Mouse (Mus musculus) c-Kit-positive CD71-negative TER-119-negative erythroid progenitor cells, embryonic 14.5 days (primary cell): ENCODE measurements at regions not wholly inside any gene's neighbourhood (a gene's known extent, or its start where the extent isn't known, plus 50 kb on each side); places are given as distances from the start of the nearest gene placed in this dataset.
"Not testable (repeated sequence)": the region's sequence is repeated elsewhere in the genome, so short reads cannot be mapped to it uniquely, and the experiment has no call there.

Experiments used
- DNase-seq: peaks from one replicate; pipeline ENCODE4 v3.0.0-alpha.2; 2013; ENCODE audit warnings: low read depth

- no peak for DNase-seq
Measured at GRCm38 (mm10) chr8:39218716-39219115, 1456.2 kb upstream of the Adam24 start.

- no peak for DNase-seq
Measured at GRCm38 (mm10) chr8:39227239-39227638, 1447.6 kb upstream of the Adam24 start.

- no peak for DNase-seq
Measured at GRCm38 (mm10) chr8:39268970-39269497, 1405.8 kb upstream of the Adam24 start.

GRCm38 (mm10) chr8:39297548-39298306 lies 1377.2 kb upstream of the Adam24 start:
- DNase-seq, result peak; percentile 3

- no peak for DNase-seq
Measured at GRCm38 (mm10) chr8:39303742-39304336, 1371.0 kb upstream of the Adam24 start.

DNA sequence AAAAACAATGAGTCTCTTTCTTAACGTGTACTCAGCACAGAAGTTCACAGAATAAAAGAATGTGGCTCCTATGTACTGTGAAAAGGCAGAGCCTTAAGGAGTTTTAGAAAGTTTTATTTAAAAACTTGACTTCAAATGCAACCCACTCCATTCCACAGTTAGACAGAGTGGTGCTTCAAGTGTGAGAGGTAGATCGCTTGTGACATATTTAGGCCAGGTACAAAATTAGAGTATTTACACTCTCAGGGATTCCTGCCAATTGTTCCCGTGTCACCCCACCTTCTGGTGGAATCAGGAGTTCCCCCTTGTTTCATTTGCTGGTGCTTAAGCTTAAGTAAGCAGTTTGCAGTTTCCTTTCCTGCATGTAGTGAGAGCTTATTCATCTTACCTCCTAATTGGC lies 1361.0 kb upstream of the Adam24 start:
- DNase-seq, result no peak

DNA sequence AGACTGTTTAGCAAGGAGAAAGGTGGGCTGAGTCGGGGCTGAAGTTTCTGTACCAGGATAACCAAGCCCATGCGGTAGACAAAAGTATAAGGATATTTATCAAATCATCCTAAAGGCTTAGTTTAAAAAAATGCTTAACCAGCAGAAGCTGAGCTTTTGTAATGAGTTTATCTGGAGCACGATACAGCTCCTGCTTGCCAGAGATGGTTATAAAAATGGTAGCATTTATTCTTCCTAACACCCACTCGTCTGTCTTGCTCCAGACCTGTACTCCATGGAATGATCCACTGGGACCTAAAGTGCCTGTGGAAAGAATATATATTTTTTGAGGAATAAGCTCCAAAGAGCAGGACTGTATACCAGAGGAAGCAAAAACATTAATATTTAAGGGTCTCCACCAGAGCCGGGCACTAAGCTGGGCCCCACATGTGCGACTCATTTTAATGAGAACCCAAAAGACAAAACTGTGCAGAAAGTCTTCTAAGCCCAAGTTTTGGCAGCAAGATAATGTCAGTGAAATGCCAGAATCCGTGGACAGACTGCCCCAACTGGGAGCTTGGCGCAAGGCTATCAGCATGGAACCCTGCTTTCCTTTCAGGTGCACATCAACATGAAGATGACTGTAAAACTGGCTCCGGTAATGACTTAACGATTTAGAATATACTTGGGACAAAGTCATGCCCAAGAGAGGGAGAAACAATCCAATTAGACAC lies 1359.2 kb upstream of the Adam24 start:
- no peak for DNase-seq

GRCm38 (mm10) chr8:39316234-39316568 lies 1358.7 kb upstream of the Adam24 start:
- DNase-seq, result no peak

DNA sequence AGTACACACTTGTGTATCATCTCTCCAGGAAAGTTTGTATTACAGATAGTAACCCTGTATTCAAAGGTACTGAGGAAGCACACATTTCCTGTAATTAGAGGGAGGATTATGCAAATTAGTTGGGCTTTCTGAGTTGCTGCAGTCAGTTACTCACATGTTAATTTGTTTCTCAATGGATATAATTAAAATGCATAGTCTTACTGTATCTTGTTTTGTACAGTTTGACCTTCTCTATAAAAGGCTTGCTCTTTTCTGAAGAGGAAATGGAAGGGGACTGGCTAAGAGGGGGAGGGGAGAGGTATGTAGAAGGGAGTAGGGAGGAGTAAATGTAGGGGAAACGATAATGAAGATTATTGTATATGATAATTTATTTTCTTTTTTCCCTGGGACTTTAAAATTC lies 1345.5 kb upstream of the Adam24 start:
- DNase-seq, result no peak

DNA sequence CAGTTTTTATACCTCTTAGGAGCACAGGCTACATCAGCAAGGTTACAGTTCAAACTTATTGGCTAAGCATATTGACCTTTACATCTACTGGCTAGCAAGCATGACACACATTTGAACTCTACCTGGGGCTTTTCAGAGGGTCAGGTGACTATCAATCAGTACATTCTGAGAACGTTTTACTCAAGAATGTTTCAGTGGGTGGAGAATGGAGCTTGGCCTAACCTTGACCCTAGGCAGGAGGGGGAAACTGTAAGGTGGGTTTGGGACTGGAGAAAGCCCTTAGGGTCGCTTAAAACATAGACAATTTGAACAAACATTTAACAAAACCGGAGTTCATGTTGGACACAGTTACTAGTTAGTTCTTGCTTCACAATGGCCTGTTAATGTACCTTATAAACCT lies 1330.1 kb upstream of the Adam24 start:
- DNase-seq, result no peak

DNA sequence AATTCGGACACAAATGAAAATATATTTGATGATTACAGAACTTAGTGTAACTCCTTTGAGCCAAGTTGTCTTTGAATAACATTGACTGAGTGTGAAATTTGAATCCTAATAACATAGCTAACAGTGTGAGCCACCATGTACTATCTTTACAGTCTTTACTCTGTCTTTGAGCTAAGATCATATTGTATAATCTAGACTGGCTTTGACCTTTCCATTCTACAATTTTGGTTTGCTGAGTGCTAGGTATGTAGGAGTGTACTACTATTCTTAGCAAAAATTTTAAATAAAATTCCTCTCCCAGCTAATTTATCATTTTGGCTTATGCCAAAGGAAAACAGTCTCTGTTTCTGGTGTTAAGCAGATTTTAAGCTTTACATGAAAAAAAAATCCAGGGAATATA lies 1328.4 kb upstream of the Adam24 start:
- no peak for DNase-seq

DNA sequence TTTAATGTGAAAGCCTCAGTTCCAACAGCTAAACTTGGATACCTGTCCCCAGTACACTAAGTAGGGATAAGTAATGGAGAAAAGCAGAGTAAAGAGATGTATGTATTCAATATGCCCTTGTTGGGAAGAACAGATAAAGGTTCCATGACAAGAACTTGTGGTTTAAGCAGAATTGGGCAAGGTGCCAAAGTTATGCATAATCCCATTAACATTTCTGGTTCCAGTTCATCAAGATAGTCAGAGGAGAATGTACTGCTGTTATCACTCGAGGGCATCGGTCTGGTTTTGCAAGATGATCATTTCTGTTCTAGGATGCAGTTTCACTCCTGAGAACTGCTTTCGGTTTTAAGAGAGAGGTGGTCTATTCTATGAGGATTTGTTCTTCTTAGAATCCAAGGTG lies 1325.9 kb upstream of the Adam24 start:
- no peak for DNase-seq

DNA sequence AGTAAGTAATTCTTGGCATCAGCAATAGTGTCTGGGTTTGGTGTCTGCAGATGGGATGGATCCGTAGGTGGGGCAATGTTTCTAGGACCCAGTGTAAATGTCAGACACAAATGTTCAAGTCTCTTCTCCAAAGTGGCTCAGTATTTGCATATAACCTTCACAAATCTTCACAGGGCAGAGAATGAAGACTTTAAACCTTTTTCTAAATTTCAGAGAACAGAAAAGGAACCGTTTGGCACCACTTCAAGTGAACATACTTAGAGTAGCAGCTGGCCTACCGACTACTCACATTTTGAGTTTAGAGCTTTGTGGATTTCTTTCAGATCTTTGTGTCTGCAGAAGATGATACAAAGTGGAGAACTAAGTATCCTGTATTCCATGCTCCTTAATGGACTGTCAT lies 1319.5 kb upstream of the Adam24 start:
- DNase-seq, result no peak

DNA sequence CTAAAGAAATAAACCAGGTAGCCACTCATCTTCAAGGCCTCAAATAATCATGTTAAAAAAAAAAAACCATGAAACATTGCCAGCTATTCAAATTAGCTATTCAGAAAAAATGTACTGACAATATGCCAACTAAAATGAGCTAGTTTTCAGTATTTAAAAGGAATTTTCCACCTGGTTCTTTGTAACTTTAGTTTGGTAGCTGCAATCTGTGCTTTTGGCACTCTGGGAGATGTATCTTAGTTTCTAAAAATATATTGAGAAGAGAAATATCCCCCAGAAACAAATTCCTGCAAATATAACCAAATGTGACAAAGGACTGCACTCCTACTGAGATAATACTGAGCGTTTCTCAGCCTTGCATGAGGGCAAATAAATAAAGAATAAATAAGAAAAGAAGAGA lies 1317.8 kb upstream of the Adam24 start:
- DNase-seq, result no peak

DNA sequence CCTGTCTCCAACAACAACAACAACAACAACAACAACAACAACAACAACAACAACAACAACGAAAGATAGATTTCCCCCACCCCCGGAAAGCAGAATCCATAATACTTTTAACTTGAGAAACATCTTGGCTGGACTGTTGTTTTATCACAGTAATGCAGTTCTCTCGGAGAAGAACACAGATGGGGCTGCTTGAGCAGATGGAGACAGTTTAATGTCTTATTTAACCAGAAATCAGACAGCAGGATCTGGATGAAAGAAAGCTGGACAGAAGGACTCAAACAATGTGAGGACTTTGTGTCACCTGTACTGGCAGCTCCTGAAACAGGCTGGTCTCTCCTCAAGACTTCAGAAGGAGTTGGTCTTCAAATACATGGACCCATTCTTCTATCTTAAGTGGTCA lies 1317.0 kb upstream of the Adam24 start:
- no peak for DNase-seq

GRCm38 (mm10) chr8:39366346-39366745 lies 1308.5 kb upstream of the Adam24 start:
- DNase-seq, result not testable (repeated sequence)
